Mouse (Mus musculus): ENCODE measurements around the gene Fancd2. TPM values are rescaled to one million over a fixed set of nuclear protein-coding genes. Genes with fewer than 3 reads are reported as not detected.
A peak's percentile ranks its signal among the peaks of the same experiment; 100 is the strongest.

Fancd2 gene
- polyA plus RNA-seq, 1 experiment from 2014 or later: 13.9 TPM

DNA sequence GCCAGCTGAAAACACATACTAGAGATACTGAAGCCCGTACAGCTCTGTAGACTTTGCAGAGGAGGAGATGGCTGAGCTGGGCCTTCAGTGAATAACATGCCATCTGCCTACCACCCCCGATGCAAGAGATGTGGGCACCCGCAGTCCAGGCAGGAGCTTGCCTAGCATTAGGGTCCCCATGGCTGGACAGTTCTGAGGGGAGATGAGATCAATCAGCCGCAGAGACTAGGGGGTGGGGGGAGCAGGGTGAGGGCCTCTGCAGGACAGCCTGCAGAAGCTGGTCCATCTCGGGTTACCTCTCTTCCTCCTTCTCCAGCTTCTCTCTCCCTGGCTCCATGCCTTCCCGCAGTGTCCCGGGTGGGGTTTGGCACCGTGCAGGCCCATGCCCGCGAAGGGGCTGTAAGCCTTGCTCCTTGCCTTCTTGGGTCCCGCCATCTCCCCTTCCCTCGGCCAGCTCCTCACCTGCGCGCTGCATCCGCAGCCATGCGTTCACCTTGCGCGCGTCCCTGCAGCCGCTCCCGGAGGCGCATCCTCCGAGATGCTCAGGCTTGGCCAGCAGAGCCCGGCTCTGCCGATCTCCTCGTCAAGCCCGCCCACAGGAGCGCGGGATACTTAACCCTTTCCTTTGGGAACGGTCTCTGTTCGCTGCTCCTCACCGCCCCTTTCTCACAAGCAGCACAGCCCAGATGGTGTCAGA, 29.9 kb upstream of the Fancd2 start, which contains the start of gene Prrt3:
Gene Prrt3 (minus strand): TSS at position 544 of the 697 bp plus-strand sequence.
- Histone ChIP-seq H3K4me2 (peak within 1 kb of the TSS; percentile 69), H3K4me1 (peaks cover 8% of the 10 kb centered on the region), H3K9me3 (replicated peaks) (no peaks in the 10 kb centered on the region), H3K4me3 (replicated peaks) (peak within 1 kb of the TSS; percentile 46), H3K27ac (no peak within 1 kb of the TSS), H3K36me3 (no peaks in the 10 kb centered on the region), H3K9ac (no peak within 1 kb of the TSS), H3K27me3 (peaks cover 34% of the 10 kb centered on the region)
- 2% methylated on average over 32 of the region's 32 CpGs for WGBS
- peak; percentile 77 for ATAC-seq (replicated peaks; ENCODE audit: low FRiP score)

DNA sequence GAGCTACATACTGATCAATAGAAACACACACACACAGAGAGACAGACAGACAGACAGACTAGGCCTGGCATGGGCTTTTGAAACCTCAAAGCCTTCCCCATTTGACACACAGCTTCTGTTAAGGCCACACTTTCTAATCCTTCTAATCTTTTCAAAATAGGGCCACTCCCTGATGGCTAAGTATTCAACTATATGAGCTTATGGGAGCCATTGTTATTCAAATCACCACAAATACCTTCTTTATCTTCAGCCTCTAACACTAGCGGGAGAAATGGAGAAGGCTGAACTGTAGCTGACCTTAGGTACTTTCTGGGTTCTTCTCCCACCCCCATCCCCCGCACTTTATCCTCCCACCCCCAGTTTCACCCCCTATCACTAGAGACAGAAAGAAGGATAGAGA, 28.7 kb upstream of the Fancd2 start:
- WGBS: 80% methylated on average over 2 of the region's 2 CpGs
- Histone ChIP-seq H3K4me1 (peaks cover 8% of the 10 kb centered on the region), H3K27ac (no peak overlapping the region), H3K27me3 (peaks cover 31% of the 10 kb centered on the region), H3K36me3 (no peaks in the 10 kb centered on the region), H3K9ac (no peak overlapping the region), H3K4me3 (replicated peaks) (no peak overlapping the region), H3K9me3 (replicated peaks) (no peaks in the 10 kb centered on the region), H3K4me2 (no peak overlapping the region)
- no peak for ATAC-seq (replicated peaks; ENCODE audit: low FRiP score)

DNA sequence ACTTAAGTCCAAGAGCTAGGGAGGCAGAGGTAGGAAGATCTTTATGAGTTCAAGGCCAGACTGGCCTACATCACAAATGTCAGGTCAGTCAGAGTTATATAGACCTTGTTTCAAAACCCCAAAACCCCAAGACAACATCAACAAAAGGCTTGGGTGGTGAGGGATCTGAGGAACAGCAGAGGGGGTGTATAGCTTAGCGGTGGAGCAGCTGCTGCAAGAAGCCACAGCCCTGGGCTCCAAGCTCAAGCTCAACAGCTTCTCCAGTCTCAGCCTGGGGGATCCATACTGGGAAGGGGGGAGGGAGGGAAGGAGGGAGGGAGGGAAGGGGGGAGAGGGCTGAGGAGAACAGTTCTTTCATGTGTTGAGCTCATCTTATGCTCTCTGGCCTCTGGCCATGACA, 25.8 kb upstream of the Fancd2 start:
- 74% methylated on average over 1 of the region's 1 CpGs for WGBS
- peaks cover 8% of the 10 kb centered on the region for H3K4me1 ChIP-seq
- H3K4me3 ChIP-seq (replicated peaks): no peak overlapping the region
- H3K27ac ChIP-seq: no peak overlapping the region
- no peak overlapping the region for H3K4me2 ChIP-seq
- H3K36me3 ChIP-seq: no peaks in the 10 kb centered on the region
- H3K9me3 ChIP-seq (replicated peaks): no peaks in the 10 kb centered on the region
- H3K9ac ChIP-seq: no peak overlapping the region
- peaks cover 20% of the 10 kb centered on the region for H3K27me3 ChIP-seq
- ATAC-seq (replicated peaks; ENCODE audit: low FRiP score): no peak

DNA sequence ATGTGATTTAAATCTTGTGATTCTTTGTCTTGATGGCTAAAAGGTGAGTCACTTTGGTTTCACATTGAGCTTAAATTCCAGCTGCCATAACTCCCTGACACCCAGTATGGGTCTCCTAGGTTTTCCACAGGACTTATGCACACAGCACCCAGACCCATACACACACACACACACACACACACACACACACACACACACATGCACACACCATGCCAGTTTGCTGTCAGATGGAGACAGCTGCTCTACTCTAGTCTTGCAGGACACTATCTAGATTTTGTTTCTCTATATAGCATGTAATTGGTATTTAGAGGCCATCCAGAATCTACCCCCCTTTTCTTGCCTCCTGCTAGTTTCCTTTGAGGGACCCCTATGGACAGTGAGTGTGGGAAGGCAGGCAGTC, 24.4 kb upstream of the Fancd2 start:
- no peaks in the 10 kb centered on the region for H3K4me1 ChIP-seq
- no peak overlapping the region for H3K4me3 ChIP-seq (replicated peaks)
- no peak overlapping the region for H3K27ac ChIP-seq
- no peaks in the 10 kb centered on the region for H3K36me3 ChIP-seq
- H3K4me2 ChIP-seq: no peak overlapping the region
- no peaks in the 10 kb centered on the region for H3K9me3 ChIP-seq (replicated peaks)
- no peak for ATAC-seq (replicated peaks; ENCODE audit: low FRiP score)
- peaks cover 6% of the 10 kb centered on the region; the same call in 1 of the 2 replicates for H3K27me3 ChIP-seq
- no peak overlapping the region for H3K9ac ChIP-seq

DNA sequence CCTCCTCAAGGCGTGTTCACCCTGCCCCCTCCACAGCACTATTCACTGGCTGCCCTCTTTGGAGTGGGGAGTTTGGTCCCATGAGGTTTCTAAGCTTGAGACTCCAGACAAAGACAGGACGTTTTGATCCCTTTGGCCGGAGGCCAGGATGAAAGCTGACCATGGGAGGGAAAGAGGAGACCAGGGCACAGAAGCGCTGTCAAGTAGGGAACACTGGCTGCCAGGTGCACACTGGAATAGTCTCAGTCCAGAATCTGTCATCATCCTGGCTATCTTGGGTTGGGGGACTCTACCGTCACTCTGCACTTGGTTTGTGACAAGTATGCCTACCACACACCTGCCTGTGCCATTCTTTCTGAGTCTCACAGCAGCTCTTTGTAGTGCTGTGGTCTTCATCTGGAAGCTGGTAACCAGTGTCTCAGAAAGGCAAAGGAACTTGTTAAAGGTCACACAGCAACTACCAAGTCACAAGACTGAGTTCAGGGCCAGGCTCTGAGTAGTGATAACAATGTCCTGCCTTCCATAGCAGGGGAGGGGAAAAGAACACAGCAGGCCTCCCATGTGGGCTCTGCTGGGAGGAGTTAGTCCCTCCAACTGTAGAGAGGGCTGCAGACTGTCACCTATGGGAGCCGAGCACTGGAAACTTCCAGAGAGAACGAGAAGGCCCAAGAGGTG, 23.1 kb upstream of the Fancd2 start:
- Histone ChIP-seq H3K9ac (no peak overlapping the region), H3K36me3 (peaks cover 5% of the 10 kb centered on the region), H3K9me3 (replicated peaks) (no peaks in the 10 kb centered on the region), H3K4me2 (no peak overlapping the region), H3K4me3 (replicated peaks) (no peak overlapping the region), H3K27me3 (no peaks in the 10 kb centered on the region), H3K27ac (no peak overlapping the region), H3K4me1 (no peaks in the 10 kb centered on the region)
- ATAC-seq (replicated peaks; ENCODE audit: low FRiP score): no peak
- 63% methylated on average over 7 of the region's 7 CpGs for WGBS

DNA sequence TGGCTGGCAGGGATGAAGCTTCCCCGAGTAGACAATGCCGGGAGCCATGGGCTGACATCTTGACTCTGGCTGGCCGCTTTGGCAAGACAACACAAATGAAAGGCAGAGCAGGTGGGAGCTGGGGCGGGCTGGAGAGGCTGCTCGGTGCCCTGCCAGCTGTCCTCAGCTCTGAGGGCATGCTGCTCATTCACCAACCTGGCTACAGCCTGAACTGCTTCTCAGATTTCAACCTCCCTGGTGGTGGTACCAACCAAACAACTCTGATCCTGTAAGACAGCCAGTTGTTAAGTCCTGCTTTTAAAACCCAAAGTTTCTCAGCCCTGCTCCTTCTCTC, 22.6 kb upstream of the Fancd2 start:
- Histone ChIP-seq H3K4me2 (no peak overlapping the region), H3K36me3 (peaks cover 10% of the 10 kb centered on the region), H3K4me1 (no peaks in the 10 kb centered on the region), H3K27me3 (no peaks in the 10 kb centered on the region), H3K9me3 (replicated peaks) (no peaks in the 10 kb centered on the region), H3K4me3 (replicated peaks) (no peak overlapping the region), H3K9ac (no peak overlapping the region), H3K27ac (no peak overlapping the region)
- WGBS: 37% methylated on average over 5 of the region's 5 CpGs
- ATAC-seq (replicated peaks; ENCODE audit: low FRiP score): no peak

DNA sequence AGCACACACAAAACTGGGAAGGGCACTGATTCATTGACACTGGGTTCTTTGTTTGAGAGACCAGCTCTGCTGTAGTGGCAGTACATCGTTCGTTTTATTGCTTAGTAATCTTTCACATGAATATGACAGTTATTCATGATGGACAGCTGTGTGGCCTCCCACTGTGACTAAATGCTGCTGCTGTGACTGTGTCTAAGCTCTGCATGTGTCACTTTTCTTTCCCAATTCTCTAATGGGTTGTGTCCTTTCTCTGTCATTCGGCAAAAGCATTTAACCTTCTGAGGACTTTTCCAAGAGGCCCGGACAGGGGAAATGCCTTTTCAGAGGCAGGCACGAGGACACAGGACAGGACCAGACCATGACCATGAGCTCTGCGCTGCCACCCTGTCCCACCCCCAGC, 17.5 kb upstream of the Fancd2 start:
- ATAC-seq (replicated peaks; ENCODE audit: low FRiP score): no peak
- H3K4me1 ChIP-seq: no peaks in the 10 kb centered on the region
- peaks cover 61% of the 10 kb centered on the region for H3K36me3 ChIP-seq
- H3K9ac ChIP-seq: no peak overlapping the region
- no peak overlapping the region for H3K27ac ChIP-seq
- H3K9me3 ChIP-seq (replicated peaks): no peaks in the 10 kb centered on the region
- no peak overlapping the region for H3K4me3 ChIP-seq (replicated peaks)
- 91% methylated on average over 6 of the region's 6 CpGs for WGBS
- H3K4me2 ChIP-seq: no peak overlapping the region
- H3K27me3 ChIP-seq: no peaks in the 10 kb centered on the region

DNA sequence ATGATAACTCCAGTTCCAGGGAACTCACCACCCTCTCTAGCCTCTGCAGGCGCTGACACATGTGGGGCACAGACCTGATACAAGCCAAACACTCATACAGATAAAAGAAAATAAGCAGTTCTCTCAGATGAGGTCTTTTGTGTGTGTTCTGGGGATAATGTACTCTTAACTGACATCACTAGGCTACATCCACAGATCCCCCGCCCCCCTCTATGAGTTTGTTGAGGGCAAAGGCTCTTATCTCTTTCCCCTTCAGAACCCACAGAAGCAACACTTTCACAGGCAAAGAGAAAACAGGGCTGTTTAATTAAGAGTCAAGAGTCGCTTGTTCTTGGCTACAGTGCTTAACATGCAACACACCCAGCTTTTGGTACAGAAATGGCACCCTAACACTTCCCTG, 16.9 kb upstream of the Fancd2 start:
- peaks cover 67% of the 10 kb centered on the region for H3K36me3 ChIP-seq
- H3K27ac ChIP-seq: no peak overlapping the region
- no peak for ATAC-seq (replicated peaks; ENCODE audit: low FRiP score)
- no peaks in the 10 kb centered on the region for H3K27me3 ChIP-seq
- WGBS: 95% methylated on average over 3 of the region's 3 CpGs
- no peak overlapping the region for H3K4me2 ChIP-seq
- no peak overlapping the region for H3K9ac ChIP-seq
- H3K4me3 ChIP-seq (replicated peaks): no peak overlapping the region
- H3K9me3 ChIP-seq (replicated peaks): no peaks in the 10 kb centered on the region
- no peaks in the 10 kb centered on the region for H3K4me1 ChIP-seq

DNA sequence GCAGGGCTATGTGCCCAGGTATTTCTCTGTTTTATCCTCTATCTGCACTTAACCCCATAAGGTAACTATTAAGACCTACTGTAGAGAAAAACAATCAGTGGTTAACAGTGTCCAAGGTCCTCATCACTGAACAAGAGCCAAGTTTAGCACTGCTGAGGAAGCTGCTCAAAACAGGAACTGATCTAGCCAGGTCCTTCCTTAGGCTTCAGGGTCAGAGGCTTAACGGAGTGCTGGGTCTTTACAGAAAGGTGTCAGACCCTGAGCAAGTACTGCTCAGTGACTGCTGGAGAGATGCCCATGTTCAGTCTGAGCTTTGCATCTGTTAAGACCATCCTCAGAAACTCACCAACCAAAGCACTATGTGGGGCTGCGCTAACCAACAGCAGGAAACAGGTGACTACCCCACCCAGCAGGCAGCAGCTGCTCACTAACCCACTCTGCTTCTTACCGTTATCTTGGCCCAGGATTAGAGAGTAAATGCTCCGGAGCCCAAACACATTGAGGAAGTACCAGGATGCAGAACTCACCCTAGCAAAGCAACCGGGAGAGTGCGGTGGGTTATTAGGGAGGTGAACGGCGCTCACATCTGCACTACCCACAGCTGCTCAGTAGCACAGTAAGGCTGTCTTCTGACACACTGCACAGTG, 13.9 kb upstream of the Fancd2 start:
- Histone ChIP-seq H3K4me3 (replicated peaks) (no peak overlapping the region), H3K27ac (no peak overlapping the region), H3K9me3 (replicated peaks) (no peaks in the 10 kb centered on the region), H3K4me2 (no peak overlapping the region), H3K36me3 (peaks cover 97% of the 10 kb centered on the region), H3K9ac (no peak overlapping the region), H3K4me1 (no peaks in the 10 kb centered on the region), H3K27me3 (no peaks in the 10 kb centered on the region)
- ATAC-seq (replicated peaks; ENCODE audit: low FRiP score): no peak
- 93% methylated on average over 8 of the region's 8 CpGs for WGBS

DNA sequence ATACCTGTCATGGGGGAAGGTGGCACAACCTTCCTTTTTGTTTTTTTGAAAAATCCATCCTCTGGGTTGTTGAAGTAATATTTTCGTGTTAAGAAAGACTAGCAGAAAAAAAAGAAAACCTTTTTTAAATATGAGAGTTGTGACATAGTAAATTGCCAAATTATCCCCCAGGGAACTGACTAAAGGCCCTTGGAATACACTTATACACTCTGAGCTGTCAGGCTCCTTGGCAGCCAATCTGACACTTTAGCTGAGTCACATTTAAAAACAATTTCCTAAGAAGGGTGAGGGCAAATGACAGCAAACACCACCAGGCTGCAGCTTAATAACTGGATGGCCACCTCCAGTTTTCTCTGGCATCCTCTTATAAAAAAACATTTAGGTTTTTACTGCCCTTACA, 9.2 kb upstream of the Fancd2 start:
- 78% methylated on average over 1 of the region's 1 CpGs for WGBS
- ATAC-seq (replicated peaks; ENCODE audit: low FRiP score): no peak
- peaks cover 77% of the 10 kb centered on the region for H3K36me3 ChIP-seq

DNA sequence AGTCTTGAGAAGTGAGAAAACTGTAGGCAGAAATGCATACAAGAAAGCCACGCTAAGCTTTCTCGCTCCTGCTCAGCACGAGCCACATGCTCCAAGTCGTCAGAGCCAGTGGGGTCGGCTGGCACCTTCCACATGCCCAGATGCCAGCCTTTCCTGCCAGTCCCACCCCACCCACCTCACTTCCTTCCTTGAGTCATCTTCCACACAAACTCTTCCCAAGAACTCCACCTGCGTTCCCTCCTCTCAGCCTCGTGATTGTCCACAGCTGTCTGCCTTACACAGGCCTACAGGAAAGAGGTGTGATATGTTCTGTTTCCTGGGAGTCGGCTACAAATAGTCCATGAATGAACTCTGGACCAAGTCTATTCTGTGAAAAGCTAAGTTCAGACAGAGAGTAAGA, 8.1 kb upstream of the Fancd2 start:
- Histone ChIP-seq H3K36me3 (peaks cover 65% of the 10 kb centered on the region), H3K4me2 (no peak overlapping the region), H3K9ac (no peak overlapping the region), H3K9me3 (replicated peaks) (no peaks in the 10 kb centered on the region), H3K27ac (no peak overlapping the region), H3K4me3 (replicated peaks) (no peak overlapping the region), H3K4me1 (no peaks in the 10 kb centered on the region), H3K27me3 (no peaks in the 10 kb centered on the region)
- WGBS: 87% methylated on average over 8 of the region's 8 CpGs
- ATAC-seq (replicated peaks; ENCODE audit: low FRiP score): no peak

More for the DNA sequence above, 9.2 kb upstream of the Fancd2 start:
- no peak overlapping the region for H3K4me3 ChIP-seq (replicated peaks)
- no peaks in the 10 kb centered on the region for H3K9me3 ChIP-seq (replicated peaks)
- H3K9ac ChIP-seq: no peak overlapping the region
- H3K4me2 ChIP-seq: no peak overlapping the region
- no peak overlapping the region for H3K27ac ChIP-seq
- no peaks in the 10 kb centered on the region for H3K4me1 ChIP-seq
- no peaks in the 10 kb centered on the region for H3K27me3 ChIP-seq

DNA sequence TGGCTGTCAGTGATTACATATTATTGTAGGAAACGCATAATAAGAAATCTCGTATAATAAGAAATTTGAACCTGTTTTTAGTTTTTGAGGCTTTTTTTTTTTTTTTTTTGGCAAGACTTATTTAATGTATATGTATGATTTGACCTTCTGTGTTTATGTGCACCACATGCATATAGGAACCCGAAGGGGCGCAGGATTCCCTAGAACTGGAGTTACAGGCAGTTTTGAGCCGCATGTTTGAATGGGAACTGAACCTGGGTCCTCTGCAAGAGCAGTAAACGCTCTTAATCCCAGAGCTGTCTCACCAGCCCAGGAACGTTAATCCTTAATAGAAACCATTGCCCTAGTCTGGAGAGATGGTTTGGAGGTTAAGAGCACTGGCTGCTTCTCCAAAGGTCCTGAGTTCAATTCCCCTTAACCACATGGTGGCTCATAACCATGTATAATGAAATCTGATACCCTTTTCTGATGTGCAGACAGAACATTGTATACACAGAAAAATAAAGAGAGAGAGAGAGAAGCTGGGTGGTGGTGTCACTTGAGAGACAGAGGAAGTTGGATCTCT, 440 bp downstream of the Fancd2 start:
- peaks cover 18% of the 10 kb centered on the region for H3K4me1 ChIP-seq
- peak overlapping the region; percentile 81 for H3K9ac ChIP-seq
- peak overlapping the region; percentile 94 for H3K4me3 ChIP-seq (replicated peaks)
- 7% methylated on average over 7 of the region's 7 CpGs for WGBS
- H3K36me3 ChIP-seq: peaks cover 13% of the 10 kb centered on the region
- H3K27ac ChIP-seq: peak overlapping the region; percentile 86
- no peak for ATAC-seq (replicated peaks; ENCODE audit: low FRiP score)
- H3K9me3 ChIP-seq (replicated peaks): no peaks in the 10 kb centered on the region
- H3K4me2 ChIP-seq: peak overlapping the region; percentile 69
- H3K27me3 ChIP-seq: no peaks in the 10 kb centered on the region
